Mouse (Mus musculus): Measurements from ENCODE around the gene Slc44a4. TPM values are rescaled to one million over a fixed set of nuclear protein-coding genes. Genes with fewer than 3 reads are reported as not detected.

Slc44a4 gene
- polyA plus RNA-seq, 1 experiment, result 101 TPM

GRCm38 (mm10) chr17:34894801-34895530 lies 19.3 kb upstream of the Slc44a4 start:
- Histone ChIP-seq H3K4me3 (ENCODE audit: low read depth, low read length) (peak overlapping the region; percentile 78), H3K4me1 (ENCODE audit: control insufficient read depth, insufficient read depth, insufficient read length, low read length) (peaks cover 14% of the 10 kb centered on the region), H3K36me3 (ENCODE audit: control insufficient read depth, insufficient read depth, low read length) (no peaks in the 10 kb centered on the region), H3K27me3 (ENCODE audit: control insufficient read depth, insufficient read depth, low read length) (no peaks in the 10 kb centered on the region), H3K27ac (ENCODE audit: insufficient read depth, low read depth, low read length) (no peak overlapping the region)
- 15% methylated on average over 50 of the region's 51 CpGs for WGBS
- TF ChIP-seq POLR2A (IDR thresholded peaks at IDR 0.05; ENCODE audit: low read depth, low read length), result no peak
- no peak for TF ChIP-seq CTCF (IDR thresholded peaks at IDR 0.05; ENCODE audit: extremely low read depth, insufficient read length, insufficient replicate concordance, low read depth, low read length)

GRCm38 (mm10) chr17:34895724-34896123 lies 18.5 kb upstream of the Slc44a4 start:
- peaks cover 14% of the 10 kb centered on the region for H3K4me1 ChIP-seq (ENCODE audit: control insufficient read depth, insufficient read depth, insufficient read length, low read length)
- H3K36me3 ChIP-seq (ENCODE audit: control insufficient read depth, insufficient read depth, low read length), result no peaks in the 10 kb centered on the region
- no peak for TF ChIP-seq CTCF (IDR thresholded peaks at IDR 0.05; ENCODE audit: extremely low read depth, insufficient read length, insufficient replicate concordance, low read depth, low read length)
- no peak for TF ChIP-seq POLR2A (IDR thresholded peaks at IDR 0.05; ENCODE audit: low read depth, low read length)
- WGBS, result 92% methylated on average over 15 of the region's 15 CpGs
- H3K27ac ChIP-seq (ENCODE audit: insufficient read depth, low read depth, low read length), result no peak overlapping the region
- H3K27me3 ChIP-seq (ENCODE audit: control insufficient read depth, insufficient read depth, low read length), result no peaks in the 10 kb centered on the region
- no peak overlapping the region for H3K4me3 ChIP-seq (ENCODE audit: low read depth, low read length)

- Histone ChIP-seq H3K36me3 (ENCODE audit: control insufficient read depth, insufficient read depth, low read length) (peaks cover 3% of the 10 kb centered on the region; the same call in 1 of the 2 replicates), H3K27ac (ENCODE audit: insufficient read depth, low read depth, low read length) (no peak overlapping the region), H3K4me3 (ENCODE audit: low read depth, low read length) (no peak overlapping the region), H3K4me1 (ENCODE audit: control insufficient read depth, insufficient read depth, insufficient read length, low read length) (peaks cover 14% of the 10 kb centered on the region), H3K27me3 (ENCODE audit: control insufficient read depth, insufficient read depth, low read length) (no peaks in the 10 kb centered on the region)
- 74% methylated on average over 17 of the region's 17 CpGs for WGBS
- TF ChIP-seq CTCF (IDR thresholded peaks at IDR 0.05; ENCODE audit: extremely low read depth, insufficient read length, insufficient replicate concordance, low read depth, low read length) (no peak), POLR2A (IDR thresholded peaks at IDR 0.05; ENCODE audit: low read depth, low read length) (no peak)
Observed at GRCm38 (mm10) chr17:34896366-34896765, 17.9 kb upstream of the Slc44a4 start.

GRCm38 (mm10) chr17:34897373-34898159 lies 16.7 kb upstream of the Slc44a4 start:
- Histone ChIP-seq H3K27ac (ENCODE audit: insufficient read depth, low read depth, low read length) (peak overlapping the region; percentile 96), H3K4me1 (ENCODE audit: control insufficient read depth, insufficient read depth, insufficient read length, low read length) (peaks cover 14% of the 10 kb centered on the region), H3K4me3 (ENCODE audit: low read depth, low read length) (peak overlapping the region; percentile 79), H3K27me3 (ENCODE audit: control insufficient read depth, insufficient read depth, low read length) (no peaks in the 10 kb centered on the region), H3K36me3 (ENCODE audit: control insufficient read depth, insufficient read depth, low read length) (peaks cover 9% of the 10 kb centered on the region)
- 7% methylated on average over 10 of the region's 10 CpGs for WGBS
- no peak for TF ChIP-seq CTCF (IDR thresholded peaks at IDR 0.05; ENCODE audit: extremely low read depth, insufficient read length, insufficient replicate concordance, low read depth, low read length)
- no peak for TF ChIP-seq POLR2A (IDR thresholded peaks at IDR 0.05; ENCODE audit: low read depth, low read length)

GRCm38 (mm10) chr17:34898160-34898586 lies 16.1 kb upstream of the Slc44a4 start, which contains the start of the genes C2 and Ehmt2:
Gene C2, minus strand, starts transcription at chr17:34898265.
Gene Ehmt2, plus strand, starts transcription at chr17:34898469.
- under 1% methylated on average over 43 of the region's 44 CpGs for WGBS
- TF ChIP-seq CTCF (IDR thresholded peaks at IDR 0.05; ENCODE audit: extremely low read depth, insufficient read length, insufficient replicate concordance, low read depth, low read length), result no peak
- TF ChIP-seq POLR2A (IDR thresholded peaks at IDR 0.05; ENCODE audit: low read depth, low read length), result peak; percentile 86
- Histone ChIP-seq H3K4me1 (ENCODE audit: control insufficient read depth, insufficient read depth, insufficient read length, low read length) (peaks cover 12% of the 10 kb centered on the region), H3K27ac (ENCODE audit: insufficient read depth, low read depth, low read length) (peak within 1 kb of the TSS; percentile 96), H3K27me3 (ENCODE audit: control insufficient read depth, insufficient read depth, low read length) (no peaks in the 10 kb centered on the region), H3K4me3 (ENCODE audit: low read depth, low read length) (peak within 1 kb of the TSS; percentile 79), H3K36me3 (ENCODE audit: control insufficient read depth, insufficient read depth, low read length) (peaks cover 15% of the 10 kb centered on the region)

GRCm38 (mm10) chr17:34898706-34899052 lies 15.6 kb upstream of the Slc44a4 start:
- no peak overlapping the region for H3K27ac ChIP-seq (ENCODE audit: insufficient read depth, low read depth, low read length)
- TF ChIP-seq POLR2A (IDR thresholded peaks at IDR 0.05; ENCODE audit: low read depth, low read length) (no peak), CTCF (IDR thresholded peaks at IDR 0.05; ENCODE audit: extremely low read depth, insufficient read length, insufficient replicate concordance, low read depth, low read length) (no peak)
- peaks cover 21% of the 10 kb centered on the region for H3K36me3 ChIP-seq (ENCODE audit: control insufficient read depth, insufficient read depth, low read length)
- WGBS, result 1% methylated on average over 35 of the region's 47 CpGs
- H3K4me3 ChIP-seq (ENCODE audit: low read depth, low read length), result peak overlapping the region; percentile 79
- no peaks in the 10 kb centered on the region for H3K27me3 ChIP-seq (ENCODE audit: control insufficient read depth, insufficient read depth, low read length)
- H3K4me1 ChIP-seq (ENCODE audit: control insufficient read depth, insufficient read depth, insufficient read length, low read length), result peaks cover 12% of the 10 kb centered on the region
